Mouse (Mus musculus) right cerebral cortex, adult 18-20 months (tissue): Measurements from ENCODE around the gene Uba7.

ENCODE experiments used
- DNase-seq: peaks from one replicate; pipeline ENCODE4 v3.0.0; 2022; ENCODE audit warnings: mixed read lengths

Uba7 gene

DNA sequence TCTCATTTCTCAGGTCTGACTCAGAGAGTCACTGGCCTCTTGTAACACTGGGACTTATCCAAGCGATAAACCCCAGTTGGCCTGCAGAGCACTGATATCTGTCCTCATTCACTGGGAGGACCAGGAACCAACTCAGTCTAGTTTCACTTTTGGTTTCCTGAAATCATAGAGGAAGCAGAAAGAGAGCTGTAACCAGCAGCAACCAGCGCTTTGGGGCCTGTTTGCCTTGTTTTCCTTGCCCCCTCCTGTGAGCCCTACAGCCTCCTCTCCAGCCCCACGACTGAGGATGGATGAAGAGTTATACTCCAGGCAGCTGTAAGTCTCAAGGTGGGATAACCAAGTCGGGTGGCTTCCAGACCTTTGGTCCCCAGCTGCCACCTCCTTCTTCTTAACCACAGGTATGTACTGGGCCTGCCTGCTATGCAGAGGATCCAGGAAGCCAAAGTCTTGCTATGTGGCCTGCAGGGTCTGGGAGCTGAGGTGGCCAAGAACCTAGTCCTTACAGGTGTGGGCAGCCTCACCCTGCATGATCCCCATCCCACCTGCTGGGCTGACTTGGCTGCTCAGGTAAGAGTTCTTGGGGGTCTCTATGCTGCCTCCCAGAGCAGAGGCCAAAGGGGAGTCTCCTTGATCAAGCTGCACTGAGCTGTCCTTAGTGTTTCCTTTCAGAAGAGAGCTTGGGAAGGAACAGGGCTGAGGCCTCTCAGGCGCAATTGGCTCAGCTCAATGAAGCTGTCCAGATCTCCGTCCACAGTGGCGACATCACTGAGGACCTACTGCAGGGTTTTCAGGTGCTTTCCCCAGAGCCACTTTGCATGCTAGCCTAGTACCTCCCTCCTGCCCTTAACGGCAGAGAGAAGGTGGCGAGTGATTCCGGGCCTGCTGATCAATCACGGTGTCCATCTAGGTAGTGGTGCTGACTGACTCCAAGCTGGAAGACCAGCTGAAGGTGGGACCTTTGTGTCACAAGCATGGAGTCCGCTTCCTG, at the start of gene Uba7:
TSS of gene Uba7 (plus strand) at position 107 of the 988 bp plus-strand sequence.
- DNase-seq = no peak

DNA sequence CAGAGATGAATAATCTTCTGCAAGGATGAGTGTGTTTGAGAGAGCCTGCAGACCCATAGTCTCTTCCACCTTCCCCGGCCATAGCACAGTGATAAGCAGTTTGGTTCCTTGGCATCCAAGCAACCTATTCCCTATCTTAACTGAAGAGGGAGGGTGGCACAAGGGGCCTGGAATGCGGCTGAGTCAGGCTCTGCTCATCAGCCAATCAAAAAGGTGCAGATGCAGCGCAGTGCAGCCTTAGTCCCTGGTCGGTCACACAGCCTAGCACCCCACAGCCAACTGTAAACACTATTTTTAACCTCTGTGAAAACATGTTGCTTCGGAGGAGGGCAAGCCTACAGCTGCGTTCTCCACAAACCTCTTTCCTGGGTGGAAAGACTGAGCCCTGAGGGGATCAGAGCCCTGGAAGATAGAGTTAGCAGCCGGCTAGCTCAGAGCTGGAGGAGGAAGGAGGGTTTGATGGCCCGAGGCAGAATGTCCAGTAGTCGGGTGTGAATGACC, 48.3 kb upstream of the Uba7 start:
- DNase-seq = no peak

DNA sequence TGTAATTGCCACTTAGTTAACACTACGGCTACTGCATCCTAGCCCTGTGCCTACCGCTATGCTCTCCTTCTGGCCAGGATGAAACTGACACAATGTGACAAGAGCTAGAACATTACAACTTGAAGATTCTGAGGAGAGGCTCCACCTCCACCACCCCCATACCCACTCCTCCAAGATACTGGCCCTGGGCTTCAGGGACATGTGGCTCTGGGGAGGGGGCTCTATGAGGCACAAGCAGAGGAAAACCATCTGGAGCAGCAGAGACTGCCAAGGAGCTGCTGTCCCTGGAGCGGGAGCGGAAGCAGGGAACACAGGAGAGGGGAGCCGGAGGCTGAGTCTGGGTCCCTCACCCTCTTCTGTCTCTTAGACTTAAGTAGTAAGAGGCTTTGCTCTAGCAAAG, 47.6 kb upstream of the Uba7 start:
- no peak for DNase-seq

DNA sequence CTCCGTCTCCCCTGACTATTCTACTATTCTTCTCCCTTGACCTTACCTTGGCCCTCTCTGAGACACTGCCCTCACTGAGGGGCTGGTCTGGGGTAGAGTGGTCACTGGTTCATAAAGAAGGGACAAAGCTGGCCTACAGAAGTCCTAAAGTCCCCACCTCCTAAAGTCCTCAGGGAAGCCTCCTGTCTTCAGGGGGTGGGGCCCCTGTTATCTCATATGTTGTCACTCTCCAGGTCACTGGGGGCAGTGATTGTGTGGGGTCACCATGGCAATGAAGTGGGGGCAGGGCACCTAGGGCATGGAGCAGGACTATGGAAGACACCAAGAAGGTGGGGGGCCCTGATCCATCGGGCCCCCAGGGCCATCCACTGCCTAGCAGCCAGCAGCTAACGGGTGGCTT, 47.1 kb upstream of the Uba7 start, which contains the start of gene Actl11:
TSS of gene Actl11 (plus strand) at position 301 of the 400 bp plus-strand sequence.
- DNase-seq = no peak

DNA sequence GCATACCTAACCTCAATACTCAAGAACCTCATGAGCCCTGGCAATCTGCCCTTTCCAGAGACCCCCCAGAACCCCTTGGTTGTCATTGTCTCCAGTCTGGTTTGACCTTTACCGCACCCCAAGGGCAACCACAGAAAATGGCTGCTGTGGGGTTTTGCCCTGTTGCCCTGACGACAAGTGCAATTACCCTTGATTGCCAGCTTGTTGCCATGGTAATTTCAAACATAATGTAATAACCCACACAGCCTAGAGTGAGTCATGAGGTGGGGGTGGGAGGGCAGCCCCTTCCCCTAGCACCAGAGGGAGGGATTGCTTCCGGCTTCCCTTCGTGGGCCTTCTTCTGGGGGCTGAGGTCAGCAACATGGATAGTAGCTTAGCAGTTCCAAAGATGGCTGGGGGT, 43.1 kb upstream of the Uba7 start:
- no peak for DNase-seq

DNA sequence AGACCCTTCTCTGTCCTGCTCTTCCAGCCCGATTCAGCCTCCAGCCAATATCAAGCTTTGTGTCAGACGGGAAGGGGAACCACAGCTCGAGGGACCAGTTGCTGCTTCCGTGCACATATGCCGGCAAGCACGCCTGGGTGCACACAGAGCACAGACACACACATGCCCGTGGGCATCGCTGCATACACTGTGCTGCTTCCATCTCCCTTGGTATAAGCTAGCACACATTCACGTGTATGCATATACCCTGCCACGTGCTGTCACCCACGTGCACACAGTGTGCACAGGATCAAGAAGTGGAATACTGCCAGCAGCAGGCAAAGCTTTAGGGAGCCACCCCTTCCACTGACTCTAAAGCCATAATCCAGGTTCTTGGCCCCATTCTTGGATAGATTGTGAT, 41.2 kb upstream of the Uba7 start:
- DNase-seq = peak; percentile 65

DNA sequence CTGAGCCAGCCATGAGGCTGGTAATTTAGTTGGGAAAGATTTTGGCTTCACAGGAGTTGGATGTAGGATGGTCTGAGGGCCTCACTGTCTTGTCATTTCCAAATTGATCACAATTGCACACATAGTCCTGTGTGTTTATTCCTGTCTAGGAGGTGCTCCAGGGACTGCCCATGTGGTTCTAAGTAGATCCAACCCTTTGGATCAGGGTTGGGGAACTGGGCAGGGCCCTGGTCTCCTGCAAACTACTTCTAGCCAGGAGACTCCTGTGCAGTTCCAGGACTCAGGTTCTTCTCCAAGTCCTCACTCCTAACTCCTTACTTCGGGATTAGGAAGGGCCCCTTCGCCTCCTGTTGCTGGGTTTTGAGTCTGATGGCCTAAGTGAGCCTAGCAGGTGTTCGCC, 39.9 kb upstream of the Uba7 start, which contains the start of gene Camkv:
TSS of gene Camkv (plus strand) at position 301 of the 400 bp plus-strand sequence.
- no peak for DNase-seq

DNA sequence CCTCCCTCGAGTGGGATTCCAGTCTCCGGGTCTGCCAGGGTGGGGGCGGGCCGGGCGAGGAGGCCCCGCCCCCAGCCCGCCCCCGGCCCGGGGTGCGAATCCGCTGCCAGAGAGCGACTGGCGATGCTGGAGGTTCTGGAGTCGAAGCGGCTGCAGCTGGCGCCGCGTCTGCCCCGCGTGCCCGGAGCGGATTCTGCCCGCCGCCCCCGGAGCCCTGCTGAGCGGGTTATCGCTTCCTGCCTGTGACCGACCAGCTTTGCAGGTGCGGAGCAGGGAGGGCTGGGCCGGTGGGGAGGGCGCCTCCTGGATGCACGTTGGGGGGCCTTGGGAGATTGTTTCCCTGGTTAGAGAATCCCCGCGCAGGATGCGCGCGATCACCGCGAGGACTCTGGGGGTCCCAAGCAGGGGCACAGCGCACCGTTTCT, 39.5 kb upstream of the Uba7 start:
- peak; percentile 72 for DNase-seq

DNA sequence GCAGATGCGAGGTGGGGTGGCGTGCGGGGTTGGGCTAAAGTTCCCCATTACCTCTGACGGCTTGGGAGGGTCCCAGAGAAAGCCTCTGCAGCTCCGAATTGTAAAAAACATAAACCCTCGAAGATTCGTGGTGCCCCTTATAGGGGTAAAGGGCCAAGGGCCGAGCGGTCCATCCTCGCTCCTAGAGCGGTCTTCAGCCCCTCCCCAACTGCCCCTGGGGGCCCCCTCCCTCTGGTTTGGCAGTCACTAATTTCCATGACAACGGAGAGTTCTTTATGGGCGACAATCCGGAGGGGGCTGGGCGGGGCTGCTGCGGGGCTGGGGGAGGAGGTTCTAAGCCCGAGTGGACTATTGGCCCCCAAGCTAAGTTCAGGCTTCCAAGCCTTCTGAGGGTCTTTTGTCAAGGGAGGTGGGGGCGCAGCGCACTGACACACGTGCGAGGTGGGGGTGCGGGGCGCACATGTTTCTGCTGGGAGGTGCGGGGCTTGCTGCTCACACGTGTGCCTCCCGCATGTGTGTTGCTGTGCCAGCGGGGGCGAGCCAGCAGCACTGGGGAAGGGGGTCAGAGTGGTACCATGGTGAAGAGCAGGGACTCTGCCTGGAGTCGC, 39.0 kb upstream of the Uba7 start:
- peak; percentile 65 for DNase-seq

DNA sequence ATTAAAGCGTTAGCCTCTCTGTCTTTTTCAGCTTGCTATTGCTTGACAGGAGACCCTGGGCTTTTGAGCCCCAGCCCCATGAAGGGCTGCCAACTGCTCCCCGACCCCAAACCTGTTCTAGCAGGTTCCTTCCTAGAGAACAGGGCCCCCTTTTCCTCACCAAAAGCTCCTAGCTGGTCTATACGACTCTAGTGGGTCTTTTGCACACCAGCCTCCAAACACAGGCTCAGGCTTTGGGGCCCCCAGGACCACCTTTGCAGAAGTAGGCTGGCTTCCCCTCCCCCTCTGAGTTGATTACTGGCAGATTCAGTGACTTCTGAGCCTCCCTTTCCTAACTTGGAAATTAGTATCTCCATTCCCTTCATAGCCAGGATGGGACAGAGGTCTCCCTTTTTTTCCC, 38.5 kb upstream of the Uba7 start:
- no peak for DNase-seq

DNA sequence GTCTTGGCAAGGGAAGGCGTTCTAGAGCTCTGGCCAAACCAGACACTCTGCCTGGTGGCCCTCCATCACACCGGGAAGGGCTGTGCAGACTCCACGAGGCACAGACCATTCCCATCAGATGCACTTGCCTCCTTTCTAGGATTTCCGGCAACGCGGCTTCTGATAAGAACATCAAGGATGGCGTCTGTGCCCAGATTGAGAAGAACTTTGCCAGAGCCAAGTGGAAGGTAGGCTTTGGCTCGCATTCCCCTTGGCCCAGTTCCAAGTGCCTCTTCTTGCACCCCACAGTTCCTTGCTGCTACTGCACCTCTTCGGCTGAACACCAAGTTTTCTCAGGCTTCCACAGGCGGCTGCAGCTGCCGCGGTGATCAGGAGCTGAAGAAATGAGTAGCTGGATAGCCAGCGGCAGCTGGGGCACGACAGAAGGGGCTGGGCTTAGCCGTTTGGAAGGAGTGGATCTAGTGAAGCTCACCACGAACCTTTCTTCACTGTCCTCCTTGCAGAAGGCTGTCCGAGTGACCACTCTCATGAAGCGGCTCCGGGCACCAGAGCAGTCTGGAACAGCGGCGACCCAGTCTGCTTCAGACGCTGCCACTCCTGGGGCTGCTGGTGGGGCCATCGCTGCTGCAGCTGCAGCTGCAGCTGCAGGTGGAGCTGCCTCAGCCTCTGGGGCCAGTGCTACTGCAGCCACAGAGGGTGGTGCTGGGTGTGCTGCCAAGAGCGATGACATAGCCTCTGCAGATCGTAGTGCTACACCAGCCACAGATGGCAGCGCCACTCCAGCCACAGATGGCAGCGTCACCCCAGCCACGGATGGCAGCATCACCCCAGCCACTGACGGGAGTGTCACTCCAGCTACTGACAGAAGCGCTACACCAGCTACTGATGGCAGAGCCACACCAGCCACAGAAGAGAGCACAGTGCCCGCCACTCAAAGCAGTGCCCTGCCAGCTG, 27.8 kb upstream of the Uba7 start:
- peak; percentile 47 for DNase-seq

DNA sequence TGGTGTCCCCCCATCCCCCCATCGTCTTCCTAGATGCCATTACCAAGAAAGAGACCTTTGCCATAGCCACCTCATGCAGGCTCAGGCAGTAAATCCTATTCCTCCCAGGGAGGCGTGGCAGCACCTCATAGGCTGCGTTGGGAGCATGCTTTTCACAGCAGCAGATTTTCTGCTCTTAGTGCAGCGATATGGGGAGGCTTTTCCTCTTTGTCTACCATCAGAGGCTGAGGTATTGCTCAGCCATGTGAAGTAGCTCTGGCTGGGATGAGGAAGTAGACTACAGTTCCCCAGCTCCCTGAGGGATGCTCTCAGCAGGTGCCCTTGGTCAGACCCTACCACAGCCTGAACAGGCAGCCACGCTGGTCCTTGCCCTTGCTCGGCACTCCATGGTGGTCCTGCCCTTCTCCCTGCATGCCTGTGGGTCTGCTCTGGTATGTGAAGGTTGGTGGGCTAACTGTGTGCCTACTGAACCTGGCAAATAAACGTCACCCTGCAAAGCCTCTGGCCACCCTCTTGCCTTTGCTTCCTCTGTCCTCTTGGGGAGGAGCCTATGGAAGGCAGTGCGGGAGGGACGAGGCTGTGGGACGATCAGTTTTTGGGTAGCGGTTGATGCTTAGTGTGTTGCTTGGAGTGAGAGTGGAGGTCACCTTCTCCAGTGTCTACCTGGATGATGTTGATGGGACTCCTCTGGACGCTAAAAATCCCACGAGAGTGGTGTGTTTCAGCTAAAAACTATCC, 26.0 kb upstream of the Uba7 start:
- DNase-seq = no peak

DNA sequence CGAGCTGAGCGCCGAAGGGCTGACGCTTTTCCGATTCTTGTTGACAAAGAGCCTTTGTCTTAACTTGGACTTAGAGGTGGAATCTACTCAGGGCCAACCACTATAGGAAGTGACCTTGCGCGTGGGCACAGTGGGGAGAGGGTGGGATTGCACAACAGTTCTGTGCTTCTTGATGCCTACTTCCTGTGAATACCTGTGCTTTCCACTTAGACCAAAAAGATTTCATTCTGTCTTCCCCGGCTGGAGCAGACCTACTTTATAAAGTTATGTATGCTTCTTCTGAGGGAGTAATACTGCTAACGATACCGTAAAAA, 25.4 kb upstream of the Uba7 start, which contains the start of gene Traip:
TSS of gene Traip (plus strand) at position 215 of the 314 bp plus-strand sequence.
- no peak for DNase-seq

DNA sequence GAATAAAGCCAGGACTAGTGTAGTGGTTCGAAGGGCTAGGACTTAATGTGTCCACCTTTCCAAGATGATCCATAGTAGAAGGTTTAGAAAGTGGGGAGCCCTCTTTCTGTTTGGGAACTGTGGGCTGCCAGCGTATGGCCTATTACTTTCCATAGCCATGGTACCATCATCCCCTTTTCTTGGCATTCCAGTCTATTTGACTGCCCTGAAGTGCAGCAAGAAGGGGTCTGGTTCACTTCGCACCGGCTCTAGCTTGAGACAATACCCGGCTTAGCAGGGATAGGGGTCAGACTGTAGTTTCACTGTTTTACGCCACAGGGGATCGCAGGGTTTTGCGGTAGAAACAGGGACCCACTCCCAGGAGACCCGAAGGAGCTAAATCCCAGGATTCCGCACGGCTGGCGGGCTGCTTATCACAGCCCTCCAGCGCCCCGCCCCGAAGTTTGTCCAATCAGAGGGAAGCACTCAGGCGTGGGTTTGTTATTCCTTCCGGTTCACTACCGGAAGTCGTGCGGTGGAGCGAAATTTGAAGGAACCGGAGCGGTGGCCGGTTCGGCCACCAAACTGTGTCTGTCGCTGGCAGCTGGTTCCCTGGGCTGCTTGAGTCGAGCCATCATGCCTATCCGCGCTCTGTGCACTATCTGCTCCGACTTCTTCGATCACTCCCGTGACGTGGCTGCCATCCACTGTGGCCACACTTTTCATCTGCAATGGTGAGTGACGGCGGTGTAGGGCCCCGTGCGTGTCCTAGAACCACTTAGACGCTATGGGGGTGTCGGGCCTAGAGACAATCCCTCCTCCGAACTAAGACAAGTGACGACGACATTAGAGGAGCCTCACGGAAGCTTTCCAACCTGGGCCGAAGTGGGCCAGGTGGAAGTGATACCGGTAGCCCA, 24.6 kb upstream of the Uba7 start:
- DNase-seq = peak; percentile 93

DNA sequence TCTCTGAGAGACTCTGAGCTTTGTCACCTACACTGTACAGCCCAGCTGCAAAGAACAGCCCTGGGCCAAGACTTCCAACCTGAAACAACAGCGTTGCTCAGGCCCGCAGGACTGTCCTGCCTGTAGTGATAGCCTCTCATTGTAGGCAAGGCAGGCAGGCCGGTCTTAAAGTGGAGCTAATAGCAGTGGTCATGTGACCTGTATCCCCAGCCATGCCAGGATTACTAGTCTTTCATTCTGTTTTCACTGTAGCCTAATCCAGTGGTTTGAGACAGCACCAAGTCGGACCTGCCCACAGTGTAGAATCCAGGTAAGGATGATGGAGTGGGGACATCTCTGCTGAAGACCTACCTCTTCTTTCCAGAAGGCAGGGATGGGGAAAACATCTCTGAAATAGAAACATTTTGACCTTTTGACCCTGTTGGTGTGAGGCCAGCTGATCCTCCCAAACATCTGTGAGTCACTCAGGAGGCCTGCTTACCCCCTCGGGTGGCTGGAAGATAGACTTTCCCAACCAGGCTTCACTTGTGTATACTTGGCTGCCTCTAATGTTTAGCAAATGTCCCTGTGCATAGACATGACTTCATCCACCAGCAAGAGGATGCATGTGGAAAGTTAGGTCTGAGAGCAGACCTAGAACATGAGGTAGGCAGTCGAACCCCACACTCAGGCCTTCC, 19.6 kb upstream of the Uba7 start:
- no peak for DNase-seq

DNA sequence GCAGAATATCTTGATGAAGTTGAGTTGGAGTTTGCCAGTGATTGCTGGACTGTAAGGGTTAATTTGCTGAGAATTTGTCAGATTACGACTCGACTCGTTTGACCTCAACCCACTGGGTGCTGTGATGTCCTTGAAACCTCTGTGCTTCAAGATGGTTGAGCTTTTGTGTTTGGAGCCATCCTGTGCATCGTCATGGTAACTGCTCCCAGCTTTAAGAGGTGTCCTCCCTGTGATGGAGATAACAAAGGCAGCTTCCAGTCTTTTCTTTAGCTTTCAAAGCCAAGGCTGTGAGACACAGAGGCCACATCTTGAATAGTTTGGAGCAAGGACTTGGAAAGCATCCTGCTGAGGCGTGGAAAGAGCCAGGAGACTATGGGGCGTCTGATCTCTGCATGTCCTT, 18.2 kb upstream of the Uba7 start:
- DNase-seq = no peak

DNA sequence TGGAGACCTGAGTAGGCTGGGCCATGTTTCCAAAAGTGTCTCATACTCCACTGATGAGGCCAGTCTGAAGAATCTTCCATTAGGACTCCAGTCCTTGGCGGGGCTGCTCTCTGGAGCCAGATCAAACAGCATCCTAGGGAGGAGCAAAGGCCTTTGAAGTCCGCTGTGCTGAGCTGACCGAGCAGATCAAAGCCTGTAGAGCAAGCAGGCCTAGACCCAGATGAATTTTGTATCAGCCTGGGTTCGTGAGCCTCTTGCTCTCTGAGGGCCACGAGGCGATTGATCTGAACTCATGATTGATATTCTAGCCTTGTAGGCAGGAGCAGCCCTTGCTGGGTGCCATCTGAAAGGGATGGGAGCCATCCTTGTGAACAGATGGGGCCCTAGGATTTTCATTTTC, 15.4 kb upstream of the Uba7 start:
- DNase-seq = no peak

DNA sequence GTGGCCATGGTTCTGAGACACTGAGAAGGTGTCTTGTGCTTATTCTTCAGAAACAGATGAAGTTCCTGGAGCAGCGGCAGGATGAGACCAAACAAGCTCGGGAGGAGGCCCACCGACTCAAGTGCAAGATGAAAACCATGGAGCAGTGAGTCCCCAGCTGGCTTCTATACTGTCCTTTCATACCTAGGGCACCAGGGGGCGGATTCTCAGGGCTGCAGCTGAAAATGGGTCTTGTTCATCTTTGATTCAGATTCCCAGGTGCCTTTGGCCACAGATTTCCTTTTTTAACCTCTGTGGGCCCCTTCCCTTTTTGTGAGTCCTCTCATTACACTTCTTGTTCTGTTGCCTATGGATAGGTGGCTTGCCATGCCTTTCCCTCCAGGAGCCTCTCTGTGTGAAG, 14.4 kb upstream of the Uba7 start:
- no peak for DNase-seq

DNA sequence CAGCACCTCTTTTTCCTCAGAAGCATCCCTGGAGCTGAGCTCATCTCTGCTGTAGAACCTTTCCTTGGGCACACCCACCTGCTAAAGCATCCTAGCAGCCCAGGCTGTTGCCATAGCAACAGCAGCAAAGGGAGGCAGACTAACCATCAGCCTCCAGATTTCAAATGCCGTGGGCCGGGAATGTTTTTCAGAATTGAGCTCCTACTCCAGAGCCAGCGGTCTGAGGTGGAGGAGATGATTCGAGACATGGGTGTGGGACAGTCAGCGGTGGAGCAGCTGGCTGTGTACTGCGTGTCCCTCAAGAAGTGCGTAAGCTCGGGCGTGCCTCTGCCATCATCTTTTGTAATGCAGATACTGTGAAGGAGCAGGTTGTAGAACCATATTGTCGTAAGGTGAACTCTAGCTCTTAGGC, 13.9 kb upstream of the Uba7 start:
- peak; percentile 94 for DNase-seq

DNA sequence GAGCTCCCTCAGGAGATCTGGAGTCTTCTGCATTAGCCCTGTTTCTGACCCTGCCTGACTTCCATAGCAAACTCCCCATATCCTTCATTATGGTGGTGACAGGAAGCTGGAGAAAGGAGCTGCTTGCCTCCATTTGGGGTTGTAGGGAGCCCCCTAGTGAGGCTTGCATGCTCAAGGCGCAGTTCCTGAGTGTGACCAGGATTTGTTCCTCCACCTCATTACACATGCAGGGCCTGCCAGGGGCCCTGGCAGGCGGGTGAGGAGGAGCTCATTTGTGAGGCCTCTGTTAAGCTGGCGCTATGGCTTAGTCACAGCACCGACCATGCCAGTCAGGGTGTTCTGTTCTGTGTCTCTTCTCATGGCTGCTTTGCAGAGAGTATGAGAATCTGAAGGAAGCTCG, 13.4 kb upstream of the Uba7 start:
- DNase-seq = peak; percentile 84
